Mouse (Mus musculus) heart, adult 2 months (tissue): ENCODE measurements at regions not wholly inside any gene's neighbourhood (a gene's known extent, or its start where the extent isn't known, plus 50 kb on each side); places are given as distances from the start of the nearest gene placed in this dataset.

Source experiments
- CTCF ChIP-seq: fragments of 200-600 bp; IDR thresholded peaks from 2 replicates; pipeline ENCODE4 v1.8.1; 2022; ENCODE audit warnings: antibody characterized with exemption, mild to moderate bottlenecking, moderate library complexity
- EP300 ChIP-seq: fragments of 200-500 bp; IDR thresholded peaks from 2 replicates; pipeline ENCODE4 v1.6.1; 2011; ENCODE audit warnings: low read depth, low read length, control low read depth; ENCODE audit not compliant: insufficient read depth
- POLR2A ChIP-seq: fragments of 200-500 bp; IDR thresholded peaks from 2 replicates; pipeline ENCODE4 v1.6.1; 2011; ENCODE audit warnings: mild to moderate bottlenecking, low read depth, low read length, control low read depth; ENCODE audit not compliant: insufficient read depth

- no peak for TF ChIP-seq CTCF
- TF ChIP-seq POLR2A, result no peak
- TF ChIP-seq EP300, result no peak
These were observed 173.4 kb downstream of the 1700129C05Rik start for GRCm38 (mm10) chr14:58969248-58969647.
